In the genomic region with DNA sequence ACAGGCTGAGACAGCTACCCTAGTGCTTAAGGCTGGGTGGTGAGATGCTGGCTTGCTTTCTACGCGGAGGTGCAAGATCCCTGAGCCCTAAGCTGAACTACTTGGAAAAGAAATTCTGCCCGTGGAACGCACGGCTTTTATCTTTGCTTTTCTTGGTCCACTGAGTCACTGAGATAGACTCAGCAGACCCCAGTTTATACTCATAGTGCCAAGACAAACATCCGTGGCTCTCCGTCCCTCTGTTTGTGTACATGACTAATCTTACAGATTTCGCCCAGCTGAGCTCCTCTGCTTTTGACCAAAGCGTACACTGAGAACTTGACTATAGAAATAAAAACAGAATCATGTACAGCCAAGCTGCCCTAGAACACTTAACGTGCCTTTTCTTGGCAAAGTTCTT, we compare ENCODE assay signal across 8 mouse cellular contexts.
A peak's percentile ranks its signal among the peaks of the same experiment; 100 is the strongest.
DNase-seq lines count a peak whose midpoint lies in the region; ATAC-seq and TF ChIP-seq lines count a peak whose summit lies in the region.
"Had no signal": no experiment of that assay in that cellular context is flagged by ENCODE, and none has a peak within 500 bp of the region (broad histone marks: within the 10 kb centered on the region; RNA-seq: fewer than 3 reads in every experiment).

No protein-coding gene starts in this region.

- TF ChIP-seq CTCF in layer of hippocampus, adult 2 months (conservative IDR thresholded peaks at IDR 0.05), result no peak
- TF ChIP-seq CTCF in liver, postnatal 0 days (IDR thresholded peaks at IDR 0.05; ENCODE audit: low read depth), result no peak

- H3K9ac ChIP-seq in heart, embryonic 13.5 days, result peak overlapping the region; percentile 79
- H3K9ac ChIP-seq in liver, postnatal 0 days (replicated peaks), result no peak overlapping the region

- H3K36me3 ChIP-seq in embryonic facial prominence, embryonic 10.5 days (replicated peaks), result no peaks in the 10 kb centered on the region
- H3K36me3 ChIP-seq in heart, embryonic 13.5 days, result no peaks in the 10 kb centered on the region
- no peaks in the 10 kb centered on the region for H3K36me3 ChIP-seq in liver, postnatal 0 days (replicated peaks; ENCODE audit: insufficient read depth, low read length)
- H3K36me3 ChIP-seq: neural tube, embryonic 13.5 days had no signal

- 70% methylated on average over 10 of the region's 10 CpGs for WGBS in embryonic facial prominence, embryonic 10.5 days
- WGBS in heart, embryonic 13.5 days, result 19% methylated on average over 10 of the region's 10 CpGs
- WGBS in liver, postnatal 0 days (ENCODE audit: insufficient replicate concordance), result 42% methylated on average over 10 of the region's 10 CpGs

- DNase-seq in layer of hippocampus, adult 2 months (ENCODE audit: low spot score in 2 of 2), result no peak
- no peak for DNase-seq in layer of hippocampus, adult 9-10 months (ENCODE audit: low spot score)
- DNase-seq in embryonic facial prominence, embryonic 10.5 days (ENCODE audit: low spot score), result no peak
- DNase-seq in liver, postnatal 0 days, result no peak
- no peak for DNase-seq in urinary bladder, postnatal 14 days (ENCODE audit: low spot score)
- no peak for DNase-seq in gastrocnemius, postnatal 10 days

- H3K4me2 ChIP-seq in heart, embryonic 13.5 days, result peak overlapping the region; percentile 78
- peak overlapping the region; percentile 69 for H3K4me2 ChIP-seq in liver, postnatal 0 days (ENCODE audit: low read depth, low read length)

- no peaks in the 10 kb centered on the region for H3K9me3 ChIP-seq in embryonic facial prominence, embryonic 10.5 days
- H3K9me3 ChIP-seq in heart, embryonic 13.5 days, result no peaks in the 10 kb centered on the region
- no peaks in the 10 kb centered on the region for H3K9me3 ChIP-seq in liver, postnatal 0 days (ENCODE audit: low read length)
- H3K9me3 ChIP-seq: neural tube, embryonic 13.5 days had no signal

- no peaks in the 10 kb centered on the region for H3K27me3 ChIP-seq in embryonic facial prominence, embryonic 10.5 days (replicated peaks; ENCODE audit: low read depth, poor library complexity, severe bottlenecking)
- H3K27me3 ChIP-seq in heart, embryonic 13.5 days (replicated peaks), result no peaks in the 10 kb centered on the region
- no peaks in the 10 kb centered on the region for H3K27me3 ChIP-seq in liver, postnatal 0 days (ENCODE audit: insufficient read depth, low read length)

- H3K27ac ChIP-seq in layer of hippocampus, adult 2 months, result peak overlapping the region; percentile 23; the same call in 1 of the 2 replicates
- 0 out of 2 replicates have a peak overlapping the region, but pooled peaks have one; percentile 24 for H3K27ac ChIP-seq in embryonic facial prominence, embryonic 10.5 days (replicated peaks)
- peak overlapping the region; percentile 85 for H3K27ac ChIP-seq in heart, embryonic 13.5 days (replicated peaks)
- H3K27ac ChIP-seq in liver, postnatal 0 days (ENCODE audit: low read depth), result 0 out of 2 replicates have a peak overlapping the region, but pooled peaks have one; percentile 13

- ATAC-seq in heart, embryonic 13.5 days (ENCODE audit: extremely low read depth, insufficient number of reproducible peaks, low FRiP score, low TSS enrichment), result peak; percentile 14; the same call in 1 of the 2 replicates
- ATAC-seq in liver, postnatal 0 days, result no peak

- no peak for TF ChIP-seq EP300 in liver, postnatal 0 days (IDR thresholded peaks at IDR 0.05; ENCODE audit: low read depth)

- peaks cover 24% of the 10 kb centered on the region for H3K4me1 ChIP-seq in embryonic facial prominence, embryonic 10.5 days
- H3K4me1 ChIP-seq in heart, embryonic 13.5 days, result peaks cover 45% of the 10 kb centered on the region
- peaks cover 9% of the 10 kb centered on the region for H3K4me1 ChIP-seq in liver, postnatal 0 days (ENCODE audit: insufficient read depth)

- H3K4me3 ChIP-seq in layer of hippocampus, adult 2 months, result peak overlapping the region; percentile 39; the same call in 1 of the 2 replicates
- H3K4me3 ChIP-seq in embryonic facial prominence, embryonic 10.5 days, result peak overlapping the region; percentile 57
- peak overlapping the region; percentile 51 for H3K4me3 ChIP-seq in heart, embryonic 13.5 days
- H3K4me3 ChIP-seq in liver, postnatal 0 days (ENCODE audit: low read depth, low read length), result no peak overlapping the region

Comparison
In these comparisons a context has a peak if more than half of its experiments do, and no peak if none do; other contexts are left out.
1. H3K27ac ChIP-seq: peak in every context shown above with its lines; median percentile 85 in heart, embryonic 13.5 days; 24 in embryonic facial prominence, embryonic 10.5 days; 23 in layer of hippocampus, adult 2 months; 13 in liver, postnatal 0 days.